Mouse (Mus musculus) intestine, embryonic 16.5 days (tissue): ENCODE measurements around the gene Aox4. TPM values are rescaled to one million over a fixed set of nuclear protein-coding genes. Genes with fewer than 3 reads are reported as not detected.
A peak's percentile ranks its signal among the peaks of the same experiment; 100 is the strongest.

Source experiments
- ATAC-seq: fragments of 200-750 bp; cut with Nextera tagmentation; 2 replicates; pipeline ENCODE4 v1.8.0; 2017; ENCODE audit warnings: moderate TSS enrichment, moderate library complexity
- H3K27ac ChIP-seq: fragments of 300-500 bp; sonication (generic); 2 replicates; pipeline ENCODE4 v1.5.1; 2014; ENCODE audit warnings: mild to moderate bottlenecking, low read length
- H3K27me3 ChIP-seq: fragments of 300-500 bp; sonication (generic); replicated peaks from 2 replicates; pipeline ENCODE4 v1.6.1; 2014; ENCODE audit warnings: low read length, control low read depth, mixed read lengths; ENCODE audit not compliant: control insufficient read depth, insufficient read depth
- H3K36me3 ChIP-seq: fragments of 300-500 bp; sonication (generic); 2 replicates; pipeline ENCODE4 v1.6.1; 2014; ENCODE audit warnings: low read length, control low read depth; ENCODE audit not compliant: control insufficient read depth, insufficient read depth
- H3K4me1 ChIP-seq: fragments of 300-500 bp; sonication (generic); 2 replicates; pipeline ENCODE4 v1.6.1; 2014; ENCODE audit warnings: low read length, control low read depth, mixed read lengths; ENCODE audit not compliant: control insufficient read depth, insufficient read depth
- H3K4me2 ChIP-seq: fragments of 300-500 bp; sonication (generic); 2 replicates; pipeline ENCODE4 v1.6.1; 2014; ENCODE audit warnings: low read depth, low read length, control low read depth
- H3K4me3 ChIP-seq: fragments of 300-500 bp; sonication (generic); 2 replicates; pipeline ENCODE4 v1.5.1; 2014; ENCODE audit warnings: mild to moderate bottlenecking, low read length
- H3K9ac ChIP-seq: fragments of 300-500 bp; sonication (generic); 2 replicates; pipeline ENCODE4 v1.6.1; 2014; ENCODE audit warnings: low read depth, low read length
- H3K9me3 ChIP-seq: fragments of 300-500 bp; sonication (generic); 2 replicates; pipeline ENCODE4 v1.6.1; 2016; ENCODE audit warnings: low read length, control low read depth; ENCODE audit not compliant: control insufficient read depth
- WGBS: fragments of 180-500 bp; shearing (Covaris S2); extraction: QIAGEN DNeasy Blood & Tissue Kit; methylation state at CpG from one replicate; pipeline ENCODE4 v1.1.7; 2014; 5-methylcytosine and 5-hydroxymethylcytosine counted together
- polyA plus RNA-seq: library from polyadenylated mRNA; unstranded; fragments of >200 nt; fragmentation: Nextera tagmentation; extraction: Ambion mirVana; gene quantifications from 2 replicates; pipeline ENCODE4 v1.2.1, GENCODE M21; 2015

The Aox4 gene
- polyA plus RNA-seq, 1 experiment from 2014 or later, result 0.10 TPM

DNA sequence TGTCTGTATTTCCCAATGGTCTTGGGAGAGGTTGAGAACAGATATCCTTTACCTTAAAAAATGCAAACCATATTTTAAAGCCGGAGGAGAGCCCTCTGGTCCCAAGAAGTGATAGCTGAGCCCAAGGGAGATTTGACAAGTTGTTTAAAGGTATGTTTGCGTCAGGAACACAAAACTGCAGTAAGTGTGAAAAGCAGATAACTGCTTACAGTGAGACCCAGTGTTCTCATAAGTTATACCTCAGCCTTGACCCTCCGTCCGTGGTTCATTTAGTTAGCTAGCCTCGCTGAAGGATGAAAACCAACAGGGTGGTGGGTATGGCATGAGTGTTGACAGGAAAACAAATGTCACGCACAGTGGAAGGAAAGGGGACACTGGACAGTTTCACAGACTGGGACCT, 92.8 kb downstream of the Aox4 start:
- H3K27me3 ChIP-seq, result no peaks in the 10 kb centered on the region
- no peak for ATAC-seq
- 88% methylated on average over 6 of the region's 6 CpGs for WGBS
- no peak overlapping the region for H3K9ac ChIP-seq
- H3K4me2 ChIP-seq, result no peak overlapping the region
- no peaks in the 10 kb centered on the region for H3K9me3 ChIP-seq
- H3K4me3 ChIP-seq, result no peak overlapping the region
- no peak overlapping the region for H3K27ac ChIP-seq
- no peaks in the 10 kb centered on the region for H3K36me3 ChIP-seq
- H3K4me1 ChIP-seq, result peaks cover 15% of the 10 kb centered on the region

DNA sequence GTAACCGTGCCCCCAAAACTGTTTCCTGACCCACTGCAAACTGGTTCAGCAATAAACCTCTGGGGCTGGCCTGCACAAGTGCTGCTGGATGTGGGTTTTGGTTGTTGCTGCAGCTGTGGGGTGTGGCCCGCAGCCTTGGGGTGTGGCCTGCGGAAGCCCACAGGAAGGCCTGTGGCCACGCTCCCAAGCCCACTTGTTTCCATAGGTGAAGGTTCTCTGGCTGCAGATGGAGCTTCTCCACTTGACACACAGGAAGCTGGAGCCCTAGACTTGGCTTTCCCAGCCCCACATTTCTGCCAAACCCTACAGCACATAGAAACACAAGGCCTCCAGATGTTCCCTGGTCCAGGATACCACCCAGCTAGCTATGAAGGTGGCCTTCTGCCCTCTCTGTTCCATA, 93.5 kb downstream of the Aox4 start:
- H3K27me3 ChIP-seq, result no peaks in the 10 kb centered on the region
- no peaks in the 10 kb centered on the region for H3K36me3 ChIP-seq
- no peak overlapping the region for H3K4me3 ChIP-seq
- H3K4me1 ChIP-seq, result peaks cover 15% of the 10 kb centered on the region
- WGBS, result 55% methylated on average over 4 of the region's 4 CpGs
- H3K27ac ChIP-seq, result peak overlapping the region; percentile 57; the same call in 1 of the 2 replicates
- H3K9ac ChIP-seq, result no peak overlapping the region
- peak; percentile 73 for ATAC-seq
- H3K4me2 ChIP-seq, result no peak overlapping the region
- no peaks in the 10 kb centered on the region for H3K9me3 ChIP-seq

DNA sequence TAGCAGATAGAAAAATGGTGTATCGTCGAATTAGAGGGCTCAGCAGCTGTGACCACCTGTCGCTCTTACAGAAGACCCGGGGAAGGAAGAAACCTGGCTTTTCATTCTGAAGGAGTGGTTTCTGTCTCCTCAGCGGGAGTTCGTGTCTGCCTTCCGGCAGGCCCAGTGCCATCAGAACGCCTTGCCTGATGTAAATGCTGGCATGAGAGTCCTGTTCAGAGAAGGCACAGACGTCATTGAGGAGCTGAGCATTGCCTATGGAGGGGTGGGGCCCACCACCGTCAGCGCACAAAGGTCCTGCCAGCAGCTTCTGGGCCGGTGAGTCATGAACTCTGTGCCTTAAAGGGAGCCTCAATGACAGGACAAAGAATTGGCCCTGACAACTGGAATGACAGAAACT, 94.1 kb downstream of the Aox4 start:
- Histone ChIP-seq H3K4me2 (no peak overlapping the region), H3K27me3 (no peaks in the 10 kb centered on the region), H3K9me3 (no peaks in the 10 kb centered on the region), H3K9ac (no peak overlapping the region), H3K4me1 (peaks cover 15% of the 10 kb centered on the region), H3K4me3 (no peak overlapping the region), H3K27ac (peak overlapping the region; percentile 57), H3K36me3 (no peaks in the 10 kb centered on the region)
- ATAC-seq, result peak; percentile 81
- 41% methylated on average over 12 of the region's 12 CpGs for WGBS

DNA sequence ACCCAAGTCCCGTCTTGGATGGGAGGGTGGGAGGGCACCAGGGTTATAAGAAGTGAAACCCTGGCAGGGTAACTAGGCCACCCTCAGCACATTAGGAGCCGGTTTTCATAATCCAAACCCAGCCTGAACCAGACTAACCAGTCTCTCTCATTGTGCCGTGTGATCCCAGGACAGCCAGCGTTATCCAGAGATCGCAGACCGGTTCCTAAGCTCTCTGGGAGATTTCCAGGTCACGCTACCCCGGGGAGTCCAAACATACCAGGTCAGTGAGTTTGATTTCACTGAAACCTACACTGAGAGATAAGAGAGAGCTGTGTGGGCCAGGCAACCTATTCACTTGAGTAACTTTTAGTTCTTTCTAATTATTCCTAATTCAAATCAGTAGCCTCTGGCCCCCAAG, 97.0 kb downstream of the Aox4 start:
- ATAC-seq, result no peak
- Histone ChIP-seq H3K4me3 (no peak overlapping the region), H3K36me3 (no peaks in the 10 kb centered on the region), H3K27ac (no peak overlapping the region), H3K9me3 (no peaks in the 10 kb centered on the region), H3K4me1 (peaks cover 15% of the 10 kb centered on the region), H3K27me3 (no peaks in the 10 kb centered on the region), H3K4me2 (no peak overlapping the region), H3K9ac (no peak overlapping the region)
- WGBS, result 66% methylated on average over 8 of the region's 8 CpGs

DNA sequence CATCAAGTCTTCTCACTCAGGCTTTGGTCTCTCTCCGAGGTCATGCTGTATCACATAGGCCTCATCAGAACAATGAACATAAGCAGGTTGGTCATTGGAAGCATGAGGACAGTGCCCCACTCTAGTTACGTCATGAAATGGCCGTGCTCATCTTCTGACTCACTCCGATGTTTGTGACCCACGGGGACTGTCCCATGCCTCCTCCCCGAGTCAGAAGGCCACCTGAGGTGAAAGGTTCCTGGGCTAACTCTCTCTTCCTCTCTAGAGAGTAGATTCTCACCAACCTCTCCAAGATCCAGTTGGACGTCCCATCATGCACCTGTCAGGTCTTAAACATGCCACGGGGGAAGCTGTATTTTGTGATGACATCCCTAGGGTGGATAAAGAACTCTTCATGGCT, 98.4 kb downstream of the Aox4 start:
- Histone ChIP-seq H3K9ac (no peak overlapping the region), H3K36me3 (no peaks in the 10 kb centered on the region), H3K9me3 (no peaks in the 10 kb centered on the region), H3K4me2 (no peak overlapping the region), H3K27ac (no peak overlapping the region), H3K4me3 (no peak overlapping the region), H3K27me3 (no peaks in the 10 kb centered on the region), H3K4me1 (peaks cover 13% of the 10 kb centered on the region)
- ATAC-seq, result no peak
- 90% methylated on average over 8 of the region's 8 CpGs for WGBS

DNA sequence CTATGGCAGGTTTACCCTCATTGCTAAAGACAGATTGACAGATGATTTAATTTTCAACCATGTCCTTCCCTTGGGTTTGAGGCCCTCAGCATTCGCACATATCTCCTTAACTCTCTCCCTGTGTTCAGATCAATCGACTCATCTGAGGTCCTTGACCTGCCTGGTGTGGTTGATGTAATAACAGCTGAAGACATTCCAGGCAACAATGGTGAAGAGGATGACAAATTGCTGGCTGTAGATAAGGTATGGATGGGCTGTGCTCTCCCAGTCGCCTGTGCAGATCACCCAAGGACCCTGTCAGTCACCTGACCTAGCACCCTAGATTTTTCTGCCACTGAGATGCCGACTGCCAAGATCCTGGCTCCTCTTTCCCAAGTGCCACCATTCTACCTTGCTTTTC, 99.7 kb downstream of the Aox4 start:
- 0 out of 2 replicates have a peak, but pooled peaks cover under 1% of the 10 kb centered on the region for H3K4me1 ChIP-seq
- no peak for ATAC-seq
- no peak overlapping the region for H3K4me3 ChIP-seq
- no peaks in the 10 kb centered on the region for H3K36me3 ChIP-seq
- no peak overlapping the region for H3K9ac ChIP-seq
- H3K27ac ChIP-seq, result no peak overlapping the region
- H3K27me3 ChIP-seq, result no peaks in the 10 kb centered on the region
- 59% methylated on average over 4 of the region's 4 CpGs for WGBS
- H3K9me3 ChIP-seq, result no peaks in the 10 kb centered on the region
- H3K4me2 ChIP-seq, result no peak overlapping the region

DNA sequence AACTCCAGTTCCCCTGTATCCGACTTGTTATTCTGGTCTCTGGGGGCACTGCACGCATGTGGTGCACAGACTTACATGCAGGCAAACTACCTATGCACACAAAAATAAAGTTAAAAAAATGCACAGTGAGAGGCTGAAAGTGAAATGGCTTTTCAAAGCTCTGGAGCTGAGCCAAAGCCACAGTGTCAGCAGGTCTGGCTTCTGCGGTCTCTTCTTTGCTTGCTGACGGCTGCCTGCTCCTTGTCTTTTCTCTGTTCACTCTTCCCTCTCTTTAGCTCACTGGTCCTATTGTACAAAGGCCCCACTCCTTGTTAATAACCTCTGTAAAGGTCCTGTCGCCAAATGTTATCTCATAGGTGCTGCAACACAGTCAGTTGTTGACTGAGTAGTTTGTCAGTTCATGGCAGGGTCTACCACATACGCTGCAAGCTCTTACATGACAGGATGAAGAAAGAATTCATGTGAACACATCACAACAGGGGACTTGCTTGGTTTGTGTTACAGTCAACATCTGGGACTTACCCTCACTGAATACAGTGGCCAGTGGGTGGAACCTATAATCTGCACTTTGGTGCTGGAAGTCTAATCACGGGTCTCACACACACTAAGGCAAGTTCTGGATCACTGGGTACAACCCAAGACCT, 101.1 kb downstream of the Aox4 start:
- no peak overlapping the region for H3K4me2 ChIP-seq
- no peaks in the 10 kb centered on the region for H3K27me3 ChIP-seq
- 81% methylated on average over 7 of the region's 7 CpGs for WGBS
- H3K9me3 ChIP-seq, result no peaks in the 10 kb centered on the region
- no peak for ATAC-seq
- H3K36me3 ChIP-seq, result no peaks in the 10 kb centered on the region
- no peaks in the 10 kb centered on the region for H3K4me1 ChIP-seq
- no peak overlapping the region for H3K9ac ChIP-seq
- H3K27ac ChIP-seq, result no peak overlapping the region
- H3K4me3 ChIP-seq, result no peak overlapping the region

DNA sequence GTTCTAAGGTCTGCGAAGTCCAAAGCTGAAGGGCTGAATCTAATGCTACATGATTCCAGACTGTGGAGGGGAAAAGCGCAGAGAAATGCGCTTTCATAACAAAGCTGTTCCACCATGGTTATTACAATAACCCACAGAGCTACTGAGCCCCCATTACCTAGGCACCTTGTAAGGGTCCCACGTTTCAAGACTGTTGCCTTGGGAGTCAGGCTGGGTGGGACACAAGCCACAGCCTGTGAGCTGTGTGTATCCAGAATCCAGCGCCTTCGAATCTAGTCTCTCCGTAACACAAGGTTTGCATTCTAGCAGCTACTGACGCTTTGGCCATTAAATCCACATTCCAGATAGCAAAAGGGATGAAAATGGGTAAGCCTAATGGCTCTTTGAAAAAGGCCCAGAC, 103.0 kb downstream of the Aox4 start:
- H3K4me1 ChIP-seq, result no peaks in the 10 kb centered on the region
- H3K27me3 ChIP-seq, result no peaks in the 10 kb centered on the region
- no peak for ATAC-seq
- H3K9me3 ChIP-seq, result no peaks in the 10 kb centered on the region
- no peak overlapping the region for H3K27ac ChIP-seq
- H3K4me2 ChIP-seq, result no peak overlapping the region
- WGBS, result 88% methylated on average over 8 of the region's 8 CpGs
- H3K36me3 ChIP-seq, result no peaks in the 10 kb centered on the region
- H3K4me3 ChIP-seq, result no peak overlapping the region
- H3K9ac ChIP-seq, result no peak overlapping the region

DNA sequence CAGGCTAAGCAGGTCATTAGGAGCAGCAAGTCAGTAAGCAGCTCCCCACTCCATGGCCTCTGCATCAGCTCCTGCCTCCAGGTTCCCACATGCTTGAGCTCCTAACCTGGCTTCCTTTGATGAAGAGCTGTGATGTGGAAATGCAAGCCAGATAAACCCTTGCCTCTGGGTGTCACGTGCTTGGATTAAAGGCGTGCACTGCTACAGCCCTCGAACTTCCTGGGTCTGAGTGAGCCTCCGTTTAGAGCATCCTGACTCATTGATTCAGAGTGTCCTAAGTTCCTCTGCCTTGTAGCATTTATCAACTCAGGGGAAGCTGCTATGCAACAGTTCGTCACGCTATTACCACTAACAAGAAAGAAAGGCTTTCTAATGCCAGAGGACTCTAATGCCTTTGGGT, 105.3 kb downstream of the Aox4 start:
- Histone ChIP-seq H3K27me3 (no peaks in the 10 kb centered on the region), H3K27ac (no peak overlapping the region), H3K4me2 (no peak overlapping the region), H3K4me1 (no peaks in the 10 kb centered on the region), H3K9ac (no peak overlapping the region), H3K36me3 (no peaks in the 10 kb centered on the region), H3K9me3 (no peaks in the 10 kb centered on the region), H3K4me3 (no peak overlapping the region)
- no peak for ATAC-seq
- WGBS, result 67% methylated on average over 6 of the region's 6 CpGs
